ENCODE assay signal across 22 mouse cellular contexts in genomic region chr5:105635576-105635975, GRCm38 (mm10).
DNase-seq lines count a peak whose midpoint lies in the region; ATAC-seq and TF ChIP-seq lines count a peak whose summit lies in the region.
"Had no signal": no experiment of that assay in that cellular context is flagged by ENCODE, and none has a peak within 500 bp of the region (broad histone marks: within the 10 kb centered on the region; RNA-seq: fewer than 3 reads in every experiment).

No protein-coding gene starts in this region.

- H3K4me2 ChIP-seq in heart, postnatal 0 days (ENCODE audit: low read depth, low read length): no peak overlapping the region
- H3K4me2 ChIP-seq: embryonic facial prominence, embryonic 12.5 days; forebrain, embryonic 12.5 days; hindbrain, embryonic 13.5 days had no signal

- H3K4me1 ChIP-seq in heart, postnatal 0 days (ENCODE audit: control insufficient read depth, insufficient read depth): 0 out of 2 replicates have a peak, but pooled peaks cover 4% of the 10 kb centered on the region
- H3K4me1 ChIP-seq: embryonic facial prominence, embryonic 12.5 days; forebrain, embryonic 12.5 days; hindbrain, embryonic 13.5 days had no signal

- no peaks in the 10 kb centered on the region for H3K36me3 ChIP-seq in heart, postnatal 0 days (replicated peaks; ENCODE audit: control insufficient read depth, insufficient read depth, low read length)
- H3K36me3 ChIP-seq: embryonic facial prominence, embryonic 12.5 days; forebrain, embryonic 12.5 days; G1E; hindbrain, embryonic 13.5 days had no signal

- 71% methylated on average over 6 of the region's 6 CpGs for WGBS in heart, postnatal 0 days

- no peaks in the 10 kb centered on the region for H3K9me3 ChIP-seq in heart, postnatal 0 days (replicated peaks; ENCODE audit: control insufficient read depth, low read length)
- H3K9me3 ChIP-seq: embryonic facial prominence, embryonic 12.5 days; forebrain, embryonic 12.5 days; G1E; heart, embryonic 10.5 days; hindbrain, embryonic 13.5 days had no signal

- no peak for TF ChIP-seq EP300 in heart, postnatal 0 days (IDR thresholded peaks at IDR 0.05; ENCODE audit: low read depth)

- no peak overlapping the region for H3K4me3 ChIP-seq in heart, postnatal 0 days (ENCODE audit: low read depth, low read length)
- H3K4me3 ChIP-seq: embryonic facial prominence, embryonic 12.5 days; forebrain, embryonic 12.5 days; gastrocnemius, adult 2 months; heart, embryonic 10.5 days; hindbrain, embryonic 13.5 days had no signal

- no peak for TF ChIP-seq CTCF in heart, postnatal 0 days (IDR thresholded peaks at IDR 0.05; ENCODE audit: low read depth)

- no peak overlapping the region for H3K9ac ChIP-seq in heart, postnatal 0 days (replicated peaks; ENCODE audit: low read depth, low read length)
- H3K9ac ChIP-seq: embryonic facial prominence, embryonic 12.5 days; forebrain, embryonic 12.5 days; forebrain, postnatal 0 days; hindbrain, embryonic 13.5 days had no signal

- no peaks in the 10 kb centered on the region for H3K27me3 ChIP-seq in heart, postnatal 0 days (ENCODE audit: control insufficient read depth, insufficient read depth, low read length)
- H3K27me3 ChIP-seq: embryonic facial prominence, embryonic 12.5 days; forebrain, embryonic 12.5 days; hindbrain, embryonic 13.5 days had no signal

- ATAC-seq in heart, postnatal 0 days (ENCODE audit: insufficient read depth, low read depth): peak; percentile 17; the same call in 1 of the 2 replicates
- ATAC-seq: forebrain, postnatal 0 days; hindbrain, postnatal 0 days had no signal

- no peak overlapping the region for H3K27ac ChIP-seq in heart, postnatal 0 days (ENCODE audit: low read depth)
- H3K27ac ChIP-seq: embryonic facial prominence, embryonic 12.5 days; forebrain, embryonic 12.5 days; heart, embryonic 10.5 days; hindbrain, embryonic 13.5 days; hindbrain, postnatal 0 days had no signal

- no peak for DNase-seq in heart, postnatal 0 days (ENCODE audit: low spot score)
- no peak for DNase-seq in heart, adult 18-20 months
- peak; percentile 35 for DNase-seq in induced T-regulatory cell, adult 2 months (ENCODE audit: low read depth)
- DNase-seq in thymus, postnatal 10 days (ENCODE audit: low spot score in 2 of 2): peak; percentile 58 to 66
- DNase-seq in urinary bladder, adult 18-20 months (ENCODE audit: low spot score in 2 of 2): no peak
- DNase-seq in urinary bladder, adult 2 months (ENCODE audit: low spot score): no peak
- DNase-seq in retina, postnatal 1 day: no peak
- DNase-seq: adrenal gland, postnatal 10 days; cerebellum, adult 11-12 months; cerebellum, adult 9-10 months; cerebellum, postnatal 25 days; forebrain, postnatal 0 days; gastrocnemius, adult 2 months; gastrocnemius, postnatal 25 days; heart, adult 11 months; heart, postnatal 14 days had no signal

Comparison
In these comparisons a context has a peak if more than half of its experiments do, and no peak if none do; other contexts are left out.
1. DNase-seq: peak in induced T-regulatory cell, adult 2 months (single experiment) and thymus, postnatal 10 days (2 of 2); none in heart, postnatal 0 days (single experiment), heart, adult 18-20 months (0 of 2), urinary bladder, adult 18-20 months (0 of 2), urinary bladder, adult 2 months (single experiment) and retina, postnatal 1 day (single experiment).